Mouse (Mus musculus) stomach, embryonic 16.5 days (tissue): ENCODE measurements around the gene Sbsn. TPM values are rescaled to one million over a fixed set of nuclear protein-coding genes. Genes with fewer than 3 reads are reported as not detected.

ENCODE experiments used
- polyA plus RNA-seq: library from polyadenylated mRNA; unstranded; fragments of >200 nt; fragmentation: Nextera tagmentation; extraction: Ambion mirVana; gene quantifications from 2 replicates; pipeline ENCODE4 v1.2.1, GENCODE M21; 2015

Sbsn gene
- polyA plus RNA-seq, 1 experiment from 2014 or later = 62.5 TPM

Other genes with a start within 250 kb of the Sbsn start
- 5.6 and 5.7 TPM in 2 replicates for gene Arhgap33, start 216.4 kb upstream of the Sbsn start, polyA plus RNA-seq
- gene Hspb6, start 199.3 kb upstream of the Sbsn start, polyA plus RNA-seq = 69.8 and 72.4 TPM in 2 replicates
- gene Proser3, start 199.2 kb upstream of the Sbsn start, polyA plus RNA-seq = 10.3 and 12.6 TPM in 2 replicates
- gene Lin37, start 191.6 kb upstream of the Sbsn start, polyA plus RNA-seq = 53.8 and 58.5 TPM in 2 replicates
- 73.4 and 80.7 TPM in 2 replicates for gene U2af1l4, start 188.2 kb upstream of the Sbsn start, polyA plus RNA-seq
- gene Gm49396, start 188.1 kb upstream of the Sbsn start, polyA plus RNA-seq = 12.6 and 14.6 TPM in 2 replicates
- gene Psenen, start 187.8 kb upstream of the Sbsn start, polyA plus RNA-seq = 137 and 156 TPM in 2 replicates
- 3.6 and 4.1 TPM in 2 replicates for gene Igflr1, start 186.0 kb upstream of the Sbsn start, polyA plus RNA-seq
- gene Kmt2b, start 162.7 kb upstream of the Sbsn start, polyA plus RNA-seq = 6.5 and 7.9 TPM in 2 replicates
- 1.3 and 1.4 TPM in 2 replicates for gene Zbtb32, start 152.6 kb upstream of the Sbsn start, polyA plus RNA-seq
- 4.7 and 9.5 TPM in 2 replicates for gene Upk1a, start 138.6 kb upstream of the Sbsn start, polyA plus RNA-seq
- gene Cox6b1, start 125.3 kb upstream of the Sbsn start, polyA plus RNA-seq = 1,000 and 1,051 TPM in 2 replicates
- gene Etv2, start 115.6 kb upstream of the Sbsn start, polyA plus RNA-seq = 0.13 TPM in 1 of 2 replicates, not detected in the other
- gene Rbm42, start 101.2 kb upstream of the Sbsn start, polyA plus RNA-seq = 78.5 and 83.7 TPM in 2 replicates
- gene Haus5, start 86.5 kb upstream of the Sbsn start, polyA plus RNA-seq = 36.9 and 41.7 TPM in 2 replicates
- gene Pmis2, start 79.9 kb upstream of the Sbsn start, polyA plus RNA-seq = not detected in 2 replicates
- gene 2200002J24Rik, start 52.5 kb upstream of the Sbsn start, polyA plus RNA-seq = 5.5 and 6.2 TPM in 2 replicates
- 22.3 and 44.6 TPM in 2 replicates for gene Atp4a, start 39.3 kb upstream of the Sbsn start, polyA plus RNA-seq
- 215 and 232 TPM in 2 replicates for gene Tmem147, start 21.9 kb upstream of the Sbsn start, polyA plus RNA-seq
- 0.28 and 0.40 TPM in 2 replicates for gene Gapdhs, start 7.8 kb upstream of the Sbsn start, polyA plus RNA-seq
- 391 and 628 TPM in 2 replicates for gene Dmkn, start 12.3 kb downstream of the Sbsn start, polyA plus RNA-seq
- 767 and 1,136 TPM in 2 replicates for gene Krtdap, start 36.4 kb downstream of the Sbsn start, polyA plus RNA-seq
- gene Ffar2, start 72.3 kb downstream of the Sbsn start, polyA plus RNA-seq = 8.2 and 11.6 TPM in 2 replicates
- 0.44 and 0.47 TPM in 2 replicates for gene Ffar3, start 104.7 kb downstream of the Sbsn start, polyA plus RNA-seq
- 0.17 TPM in 2 replicates for gene Ffar1, start 110.1 kb downstream of the Sbsn start, polyA plus RNA-seq
- gene Cd22, start 128.9 kb downstream of the Sbsn start, polyA plus RNA-seq = 0.08 and 0.29 TPM in 2 replicates
- gene Mag, start 163.4 kb downstream of the Sbsn start, polyA plus RNA-seq = 0.35 and 0.45 TPM in 2 replicates
- not detected in 2 replicates for gene Hamp2, start 173.2 kb downstream of the Sbsn start, polyA plus RNA-seq
- gene Hamp, start 192.6 kb downstream of the Sbsn start, polyA plus RNA-seq = 0.90 and 1.1 TPM in 2 replicates
- gene Usf2, start 205.3 kb downstream of the Sbsn start, polyA plus RNA-seq = 12.8 and 16.0 TPM in 2 replicates
- gene Lsr, start 222.0 kb downstream of the Sbsn start, polyA plus RNA-seq = 99.6 and 107 TPM in 2 replicates
- gene Fam187b, start 222.3 kb downstream of the Sbsn start, polyA plus RNA-seq = 8.8 and 10.0 TPM in 2 replicates